Mouse (Mus musculus): ENCODE results near the gene Cdk19.

Gene Cdk19

GRCm38 (mm10) chr10:40419841-40420240 lies 80.5 kb downstream of the Cdk19 start:
- ChIA-PET CTCF (interaction anchor here in 1 of 4 experiments (0.7 kb wide), 1 partner anchor 268 kb away, joined by 3 read pairs; no protein-coding TSS in a partner anchor), POLR2A (interaction anchor here in 2 of 4 experiments (0.9 to 2.5 kb wide), 6 partner anchors 13 to 160 kb away, joined by 3 to 11 read pairs (median 4); partner anchors contain the start of gene Amd1 (in 1 of the 2))

- ChIA-PET CTCF (interaction anchor here in 1 of 4 experiments (0.6 kb wide), 1 partner anchor 61 kb away, joined by 3 read pairs; no protein-coding TSS in a partner anchor), POLR2A (interaction anchor here in 3 of 4 experiments (0.5 to 2.5 kb wide), 10 partner anchors 12 to 270 kb away, joined by 3 to 11 read pairs (median 3); no protein-coding TSS in a partner anchor)
These were observed 81.3 kb downstream of the Cdk19 start for GRCm38 (mm10) chr10:40420703-40421102.

GRCm38 (mm10) chr10:40421724-40422123 lies 82.4 kb downstream of the Cdk19 start:
- CTCF ChIA-PET = interaction anchor here in 1 of 4 experiments (0.5 kb wide), 1 partner anchor 610 kb away, joined by 6 read pairs; no protein-coding TSS in a partner anchor
- POLR2A ChIA-PET = interaction anchor here (0.6 to 2.5 kb wide), 8 partner anchors 9 to 123 kb away, joined by 3 to 11 read pairs (median 4); no protein-coding TSS in a partner anchor

- POLR2A ChIA-PET = interaction anchor here in 3 of 4 experiments (0.7 to 2.5 kb wide), 7 partner anchors 8 to 67 kb away, joined by 3 to 8 read pairs (median 3); no protein-coding TSS in a partner anchor
- CTCF ChIA-PET = no interaction called here
These were observed 83.3 kb downstream of the Cdk19 start for GRCm38 (mm10) chr10:40422696-40423095.

- CTCF ChIA-PET = interaction anchor here in 3 of 4 experiments (0.6 to 1.0 kb wide), 6 partner anchors 19 to 767 kb away, joined by 3 to 12 read pairs (median 4); no protein-coding TSS in a partner anchor
- POLR2A ChIA-PET = interaction anchor here in 3 of 4 experiments (0.7 to 6.2 kb wide), 10 partner anchors 16 to 124 kb away, joined by 3 to 52 read pairs (median 7); no protein-coding TSS in a partner anchor
These were observed 85.1 kb downstream of the Cdk19 start for GRCm38 (mm10) chr10:40424428-40424827.

- POLR2A ChIA-PET = interaction anchor here in 3 of 4 experiments (0.5 to 6.2 kb wide), 37 partner anchors 9 to 236 kb away, joined by 3 to 52 read pairs (median 5); partner anchors contain the start of genes Amd1 (in 2 of the 3) and Gtf3c6 (in 1 of the 3)
- CTCF ChIA-PET = interaction anchor here in 3 of 4 experiments (0.6 to 0.8 kb wide), 4 partner anchors 8 to 28 kb away, joined by 3 read pairs; no protein-coding TSS in a partner anchor
These were observed 86.1 kb downstream of the Cdk19 start for GRCm38 (mm10) chr10:40425243-40426095.

- CTCF ChIA-PET = interaction anchor here in 2 of 4 experiments (0.6 to 0.8 kb wide), 2 partner anchors 8 to 14 kb away, joined by 3 read pairs; no protein-coding TSS in a partner anchor
- POLR2A ChIA-PET = interaction anchor here in 3 of 4 experiments (0.6 to 6.2 kb wide), 31 partner anchors 10 to 168 kb away, joined by 3 to 52 read pairs (median 5); partner anchors contain the start of genes Amd1 (in 2 of the 3) and Gtf3c6 (in 1 of the 3)
These were observed 86.7 kb downstream of the Cdk19 start for GRCm38 (mm10) chr10:40426096-40426450.

GRCm38 (mm10) chr10:40428633-40429032 lies 89.3 kb downstream of the Cdk19 start:
- ChIA-PET CTCF (no interaction called here), POLR2A (interaction anchor here in 2 of 4 experiments (0.6 to 6.2 kb wide), 5 partner anchors 13 to 109 kb away, joined by 3 to 52 read pairs (median 4); no protein-coding TSS in a partner anchor)

GRCm38 (mm10) chr10:40429081-40429480 lies 89.7 kb downstream of the Cdk19 start:
- ChIA-PET CTCF (no interaction called here), POLR2A (interaction anchor here in 2 of 4 experiments (0.6 to 6.2 kb wide), 4 partner anchors 13 to 81 kb away, joined by 3 to 52 read pairs (median 4); no protein-coding TSS in a partner anchor)

- CTCF ChIA-PET = no interaction called here
These were observed 90.8 kb downstream of the Cdk19 start for GRCm38 (mm10) chr10:40430209-40430608.

GRCm38 (mm10) chr10:40431957-40432356 lies 92.6 kb downstream of the Cdk19 start:
- CTCF ChIA-PET = no interaction called here
- POLR2A ChIA-PET = interaction anchor here in 2 of 4 experiments (1.2 to 2.5 kb wide), 5 partner anchors 9 to 130 kb away, joined by 3 to 17 read pairs (median 4); partner anchors contain the start of gene Amd1 (in 1 of the 2)

More at GRCm38 (mm10) chr10:40430209-40430608, 90.8 kb downstream of the Cdk19 start:
- POLR2A ChIA-PET = interaction anchor here in 1 of 4 experiments (0.6 kb wide), 1 partner anchor 150 kb away, joined by 3 read pairs; no protein-coding TSS in a partner anchor

- ChIA-PET POLR2A (interaction anchor here in 3 of 4 experiments (0.5 to 2.5 kb wide), 8 partner anchors 8 to 131 kb away, joined by 3 to 17 read pairs (median 4); partner anchors contain the start of gene Amd1 (in 1 of the 3)), CTCF (no interaction called here)
These were observed 93.0 kb downstream of the Cdk19 start for GRCm38 (mm10) chr10:40432375-40432774.

- ChIA-PET POLR2A (interaction anchor here in 2 of 4 experiments (0.6 to 1.6 kb wide), 4 partner anchors 9 to 1061 kb away, joined by 3 to 11 read pairs (median 3); no protein-coding TSS in a partner anchor), CTCF (no interaction called here)
These were observed 96.0 kb downstream of the Cdk19 start for GRCm38 (mm10) chr10:40435402-40435801.

GRCm38 (mm10) chr10:40437117-40437516 lies 97.8 kb downstream of the Cdk19 start:
- ChIA-PET CTCF (no interaction called here), POLR2A (interaction anchor here in 3 of 4 experiments (0.6 to 1.3 kb wide), 5 partner anchors 9 to 619 kb away, joined by 3 to 6 read pairs (median 3); partner anchors contain the start of gene Amd1 (in 1 of the 3))

GRCm38 (mm10) chr10:40440740-40441139 lies 101.4 kb downstream of the Cdk19 start:
- CTCF ChIA-PET = interaction anchor here in 2 of 4 experiments (0.6 to 1.1 kb wide), 3 partner anchors 15 to 48 kb away, joined by 3 to 5 read pairs (median 3); no protein-coding TSS in a partner anchor
- POLR2A ChIA-PET = interaction anchor here in 3 of 4 experiments (0.7 to 5.5 kb wide), 20 partner anchors 8 to 1079 kb away, joined by 3 to 52 read pairs (median 6); partner anchors contain the start of genes Amd1 (in 2 of the 3) and Cd164 (in 1 of the 3)

- ChIA-PET POLR2A (interaction anchor here in 2 of 4 experiments (0.9 to 5.5 kb wide), 16 partner anchors 8 to 985 kb away, joined by 3 to 52 read pairs (median 6); partner anchors contain the start of gene Amd1 (in 2 of the 2)), CTCF (interaction anchor here in 1 of 4 experiments (0.8 kb wide), 1 partner anchor 141 kb away, joined by 7 read pairs; no protein-coding TSS in a partner anchor)
These were observed 102.7 kb downstream of the Cdk19 start for GRCm38 (mm10) chr10:40442076-40442475.

- ChIA-PET CTCF (interaction anchor here in 1 of 4 experiments (0.6 kb wide), 2 partner anchors 19 to 467 kb away, joined by 3 to 4 read pairs; no protein-coding TSS in a partner anchor), POLR2A (interaction anchor here in 2 of 4 experiments (0.6 to 5.5 kb wide), 15 partner anchors 9 to 415 kb away, joined by 3 to 52 read pairs (median 5); partner anchors contain the start of genes Amd1 (in 1 of the 2) and Gtf3c6 (in 1 of the 2))
These were observed 104.0 kb downstream of the Cdk19 start for GRCm38 (mm10) chr10:40443371-40443770.
